ENCODE assay signal across 7 mouse cellular contexts in the genomic region with DNA sequence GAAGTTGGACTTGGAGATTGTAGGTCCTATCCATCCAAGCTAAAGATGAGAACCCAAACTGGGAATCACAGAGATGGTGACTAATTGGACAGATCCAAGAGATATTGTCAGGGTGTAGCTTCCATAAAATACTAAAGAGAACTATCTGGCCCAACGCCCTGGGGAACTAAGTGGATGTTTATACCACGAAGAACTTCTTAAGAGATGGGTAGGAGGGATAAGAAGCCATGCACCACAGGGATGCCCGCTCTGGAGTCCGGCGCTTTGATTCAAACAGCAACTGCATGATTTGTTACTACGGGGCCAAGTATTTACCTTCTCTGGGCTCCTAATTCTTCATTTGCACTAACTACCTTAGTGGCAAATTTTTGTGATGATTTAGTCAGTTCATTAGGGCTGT. TPM values are rescaled to one million over a fixed set of nuclear protein-coding genes. Genes with fewer than 3 reads are reported as not detected.
A peak's percentile ranks its signal among the peaks of the same experiment; 100 is the strongest.
DNase-seq lines count a peak whose midpoint lies in the region; ATAC-seq and TF ChIP-seq lines count a peak whose summit lies in the region.

No protein-coding gene starts in this region.

- H3K4me2 ChIP-seq in embryonic facial prominence, embryonic 15.5 days (replicated peaks) = peak overlapping the region; percentile 73
- H3K4me2 ChIP-seq in intestine, embryonic 15.5 days (replicated peaks) = peak overlapping the region; percentile 83
- H3K4me2 ChIP-seq in midbrain, embryonic 16.5 days (ENCODE audit: low read length) = peak overlapping the region; percentile 72

- H3K4me1 ChIP-seq in lung, adult 2 months (ENCODE audit: control insufficient read depth, insufficient read depth, low read length) = 0 out of 2 replicates have a peak, but pooled peaks cover 3% of the 10 kb centered on the region
- H3K4me1 ChIP-seq in embryonic facial prominence, embryonic 15.5 days = no peaks in the 10 kb centered on the region
- H3K4me1 ChIP-seq in intestine, embryonic 15.5 days (replicated peaks) = no peaks in the 10 kb centered on the region
- peaks cover 7% of the 10 kb centered on the region for H3K4me1 ChIP-seq in midbrain, embryonic 16.5 days (ENCODE audit: control insufficient read depth, insufficient read depth, low read length)

- peak overlapping the region; percentile 45; the same call in 1 of the 2 replicates for H3K27ac ChIP-seq in embryonic facial prominence, embryonic 15.5 days (replicated peaks)
- H3K27ac ChIP-seq in intestine, embryonic 15.5 days = no peak overlapping the region
- H3K27ac ChIP-seq in midbrain, embryonic 16.5 days (ENCODE audit: low read length) = peak overlapping the region; percentile 85

- TF ChIP-seq POLR2A in lung, adult 2 months (IDR thresholded peaks at IDR 0.05; ENCODE audit: borderline replicate concordance, extremely low read depth, low read depth, low read length) = no peak

- ATAC-seq in embryonic facial prominence, embryonic 15.5 days (ENCODE audit: insufficient number of reproducible peaks, low FRiP score, low TSS enrichment, low read depth) = no peak
- peak; percentile 34 for ATAC-seq in intestine, embryonic 15.5 days
- peak; percentile 65 for ATAC-seq in midbrain, embryonic 16.5 days

- no peaks in the 10 kb centered on the region for H3K27me3 ChIP-seq in embryonic facial prominence, embryonic 15.5 days
- H3K27me3 ChIP-seq in intestine, embryonic 15.5 days (replicated peaks) = no peaks in the 10 kb centered on the region
- H3K27me3 ChIP-seq in midbrain, embryonic 16.5 days (ENCODE audit: control insufficient read depth, insufficient read depth, low read depth, low read length) = no peaks in the 10 kb centered on the region

- peak overlapping the region; percentile 67 for H3K9ac ChIP-seq in embryonic facial prominence, embryonic 15.5 days
- peak overlapping the region; percentile 70 for H3K9ac ChIP-seq in intestine, embryonic 15.5 days
- H3K9ac ChIP-seq in midbrain, embryonic 16.5 days (ENCODE audit: low read depth, low read length) = peak overlapping the region; percentile 85

- H3K36me3 ChIP-seq in embryonic facial prominence, embryonic 15.5 days = no peaks in the 10 kb centered on the region
- no peaks in the 10 kb centered on the region for H3K36me3 ChIP-seq in intestine, embryonic 15.5 days
- 0 out of 2 replicates have a peak, but pooled peaks cover 4% of the 10 kb centered on the region for H3K36me3 ChIP-seq in midbrain, embryonic 16.5 days (ENCODE audit: control insufficient read depth, insufficient read depth, low read length)

- DNase-seq in lung, adult 2 months = no peak
- DNase-seq in lung, postnatal 4 days = no peak
- DNase-seq in layer of hippocampus, adult 9-10 months (ENCODE audit: low spot score) = no peak
- DNase-seq in thymus, adult 18-20 months = no peak

- 7% methylated on average over 6 of the region's 6 CpGs for WGBS in lung, adult 2 months
- 4% methylated on average over 6 of the region's 6 CpGs for WGBS in embryonic facial prominence, embryonic 15.5 days
- WGBS in intestine, embryonic 15.5 days = 2% methylated on average over 6 of the region's 6 CpGs
- 1% methylated on average over 6 of the region's 6 CpGs for WGBS in midbrain, embryonic 16.5 days

- no peaks in the 10 kb centered on the region for H3K9me3 ChIP-seq in embryonic facial prominence, embryonic 15.5 days (replicated peaks)
- no peaks in the 10 kb centered on the region for H3K9me3 ChIP-seq in intestine, embryonic 15.5 days
- no peaks in the 10 kb centered on the region for H3K9me3 ChIP-seq in midbrain, embryonic 16.5 days (replicated peaks; ENCODE audit: control insufficient read depth, low read length, poor library complexity, severe bottlenecking)

- TF ChIP-seq CTCF in lung, adult 2 months (IDR thresholded peaks at IDR 0.05; ENCODE audit: insufficient read depth, low read length) = no peak

- peak overlapping the region; percentile 75 for H3K4me3 ChIP-seq in lung, adult 2 months (replicated peaks; ENCODE audit: extremely low read depth, low read depth, low read length)
- peak overlapping the region; percentile 71 for H3K4me3 ChIP-seq in embryonic facial prominence, embryonic 15.5 days (replicated peaks)
- peak overlapping the region; percentile 72 for H3K4me3 ChIP-seq in intestine, embryonic 15.5 days (replicated peaks)
- peak overlapping the region; percentile 67 for H3K4me3 ChIP-seq in midbrain, embryonic 16.5 days (ENCODE audit: low read depth, low read length)

RNA-seq across cellular contexts. Expression of a gene that starts 0.6 kb away (rescaled TPM):
- 3.7 and 4.6 TPM in 2 replicates for polyA plus RNA-seq in lung, adult 2 months (2012; rRNA removed)
- polyA plus RNA-seq in embryonic facial prominence, embryonic 15.5 days (2015; fragmentation: Nextera tagmentation; extraction: Ambion mirVana) = 17.5 and 17.9 TPM in 2 replicates
- polyA plus RNA-seq in intestine, embryonic 15.5 days (2015; fragmentation: Nextera tagmentation; extraction: Ambion mirVana) = 9.6 and 11.1 TPM in 2 replicates
- 25.8 and 26.7 TPM in 2 replicates for polyA plus RNA-seq in midbrain, embryonic 16.5 days (2015; fragmentation: Nextera tagmentation; extraction: Ambion mirVana)

RNA-seq across cellular contexts. Expression of a gene that starts 40.7 kb away (rescaled TPM):
- 4.3 and 4.7 TPM in 2 replicates for polyA plus RNA-seq in lung, adult 2 months (2012; rRNA removed)
- 133 and 135 TPM in 2 replicates for polyA plus RNA-seq in embryonic facial prominence, embryonic 15.5 days (2015; fragmentation: Nextera tagmentation; extraction: Ambion mirVana)
- polyA plus RNA-seq in intestine, embryonic 15.5 days (2015; fragmentation: Nextera tagmentation; extraction: Ambion mirVana) = 166 and 179 TPM in 2 replicates
- 17.6 and 23.6 TPM in 2 replicates for polyA plus RNA-seq in midbrain, embryonic 16.5 days (2015; fragmentation: Nextera tagmentation; extraction: Ambion mirVana)
